Mouse (Mus musculus) heart, adult 2 months (tissue): Measurements from ENCODE around the gene Cep44. TPM values are rescaled to one million over a fixed set of nuclear protein-coding genes. Genes with fewer than 3 reads are reported as not detected.

ENCODE experiments used
- DNase-seq, 2 experiments: peaks; one replicate each; pipeline ENCODE4 v3.0.0; 2021
- H3K27ac ChIP-seq: fragments of 200-600 bp; 2 replicates; pipeline ENCODE4 v1.8.1; 2022
- H3K27me3 ChIP-seq: fragments of 200-500 bp; 2 replicates; pipeline ENCODE4 v1.6.1; 2012; ENCODE audit warnings: mild to moderate bottlenecking, low read length, inconsistent platforms, mixed read lengths; ENCODE audit not compliant: control insufficient read depth, insufficient read depth
- H3K36me3 ChIP-seq: fragments of 200-500 bp; 2 replicates; pipeline ENCODE4 v1.6.1; 2012; ENCODE audit warnings: low read length, inconsistent platforms; ENCODE audit not compliant: control insufficient read depth, insufficient read depth
- H3K4me1 ChIP-seq: fragments of 200-500 bp; 2 replicates; pipeline ENCODE4 v1.6.1; 2011; ENCODE audit warnings: low read length; ENCODE audit not compliant: control insufficient read depth, insufficient read depth
- H3K4me3 ChIP-seq: fragments of 200-600 bp; 2 replicates; pipeline ENCODE4 v1.8.1; 2022
- H3K79me2 ChIP-seq: fragments of 200-500 bp; replicated peaks from 2 replicates; pipeline ENCODE4 v1.6.1; 2012; ENCODE audit warnings: mild to moderate bottlenecking, inconsistent platforms, low read length, moderate library complexity, mixed read lengths; ENCODE audit not compliant: control insufficient read depth, insufficient read depth
- H3K9ac ChIP-seq: fragments of 200-500 bp; 2 replicates; pipeline ENCODE4 v1.6.1; 2012; ENCODE audit warnings: low read depth, mild to moderate bottlenecking, control low read depth, inconsistent platforms, low read length, mixed read lengths
- CTCF ChIP-seq: fragments of 200-600 bp; IDR thresholded peaks from 2 replicates; pipeline ENCODE4 v1.8.1; 2022; ENCODE audit warnings: antibody characterized with exemption, mild to moderate bottlenecking, moderate library complexity
- EP300 ChIP-seq: fragments of 200-500 bp; IDR thresholded peaks from 2 replicates; pipeline ENCODE4 v1.6.1; 2011; ENCODE audit warnings: low read depth, low read length, control low read depth; ENCODE audit not compliant: insufficient read depth
- POLR2A ChIP-seq: fragments of 200-500 bp; IDR thresholded peaks from 2 replicates; pipeline ENCODE4 v1.6.1; 2011; ENCODE audit warnings: mild to moderate bottlenecking, low read depth, low read length, control low read depth; ENCODE audit not compliant: insufficient read depth
- WGBS: fragments of 180-500 bp; shearing (Covaris S2); methylation state at CpG from one replicate; pipeline ENCODE4 v1.1.7; 2018; 5-methylcytosine and 5-hydroxymethylcytosine counted together
- intact Hi-C: fragments of 180-260 bp; cut with DNase I; formaldehyde crosslinking; loops from one replicate; pipeline ENCODE4 v1.15.1; 2025
- long read RNA-seq: library from polyadenylated mRNA; stranded (forward); transcript quantifications from one replicate; pipeline ENCODE4 v2.0.0, GENCODE M21; 2021
- polyA plus RNA-seq: library from polyadenylated mRNA; depleted of rRNA; stranded (reverse); fragments of >200 nt; gene quantifications from 2 replicates; pipeline ENCODE4 v1.2.3, GENCODE M21; 2012; rRNA removed
- total RNA-seq, 2 experiments: library from RNA; stranded (reverse); gene quantifications; 2 replicates each; pipeline ENCODE4 v1.2.3; 2021

Cep44 gene
- total RNA-seq: 10 to 100 TPM; 10.2 to 12.2 TPM
- 6.5 and 11.9 TPM in 2 replicates for polyA plus RNA-seq
- long read RNA-seq, partial matches to known transcripts: 0 of 8 reads
- long read RNA-seq, other reads (novel, unspliced or antisense): 6 of 8 reads

DNA sequence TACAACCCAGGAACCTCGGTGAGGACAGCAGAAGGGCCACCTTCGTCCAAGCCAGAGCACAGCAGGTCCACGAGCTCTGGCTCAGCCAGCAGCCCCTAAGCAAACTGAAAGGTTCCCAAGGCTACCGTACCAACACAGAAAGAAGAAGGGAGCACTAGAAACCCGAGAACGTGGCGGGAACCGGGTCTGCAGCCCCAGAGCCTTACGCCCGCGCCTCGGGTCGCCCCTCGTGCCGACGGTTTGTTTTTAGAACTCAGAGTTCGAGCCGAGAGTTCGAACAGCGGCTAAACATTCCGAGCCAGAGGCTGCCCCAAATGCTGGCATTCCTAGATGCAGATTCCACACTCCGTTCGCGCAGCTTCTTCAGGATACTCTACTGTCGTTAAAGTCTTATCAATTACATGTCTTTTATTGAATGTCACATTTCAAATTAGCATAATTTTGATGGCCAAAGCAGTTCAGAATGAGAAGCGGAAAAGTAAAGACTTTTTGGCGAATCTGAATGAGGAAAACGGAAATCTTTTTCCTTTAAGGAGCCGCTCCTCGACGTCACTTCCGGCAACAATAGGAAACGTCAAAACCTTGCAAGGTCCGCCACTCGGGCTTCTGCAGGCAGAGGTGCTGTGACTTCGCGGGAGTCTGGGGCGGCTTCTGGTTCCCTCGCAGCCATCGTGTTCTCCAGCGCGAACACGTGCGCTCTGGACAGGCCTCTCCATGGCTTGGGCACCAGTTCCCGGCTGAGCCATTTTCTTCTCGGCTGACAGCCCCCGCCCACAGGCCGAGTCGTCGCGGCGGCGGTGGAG lies at the start of gene Cep44, which contains the start of gene Fbxo8:
Cep44 (minus strand) TSS at position 490 of the 803 bp plus-strand sequence.
Fbxo8 (plus strand) TSS at position 533 of the 803 bp plus-strand sequence.
- TF ChIP-seq EP300: no peak
- peak; percentile 66 for TF ChIP-seq POLR2A
- TF ChIP-seq CTCF: no peak
- Histone ChIP-seq H3K27me3 (no peaks in the 10 kb centered on the region), H3K4me3 (peak within 1 kb of the TSS; percentile 86), H3K79me2 (no peaks in the 10 kb centered on the region), H3K4me1 (peaks cover 7% of the 10 kb centered on the region), H3K9ac (peak within 1 kb of the TSS; percentile 98), H3K27ac (peak within 1 kb of the TSS; percentile 95), H3K36me3 (peaks cover 9% of the 10 kb centered on the region)
- intact Hi-C loops: loop anchor here (10.0 kb wide), 1 partner anchor 954 kb away; no protein-coding TSS in a partner anchor
- peak; percentile 82 to 86 for DNase-seq
- under 1% methylated on average over 53 of the region's 53 CpGs for WGBS

DNA sequence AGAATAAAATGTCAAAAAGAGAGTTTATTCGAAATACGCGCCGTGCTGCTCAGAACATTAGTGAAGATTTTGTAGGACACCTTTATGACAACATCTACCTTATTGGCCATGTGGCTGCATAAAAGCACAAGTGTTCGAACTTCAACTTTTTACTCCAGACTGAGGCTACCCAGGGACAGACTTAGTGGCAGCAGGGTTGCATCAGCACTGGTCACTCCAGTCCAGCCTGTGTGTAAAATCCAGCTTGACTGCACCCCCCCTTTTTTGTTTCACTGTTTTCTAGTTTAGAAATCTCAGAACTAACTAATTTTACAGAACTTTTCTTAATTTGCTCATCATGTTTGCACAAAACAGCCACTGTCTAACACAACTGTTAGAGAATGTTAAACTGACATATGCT lies 40.7 kb upstream of the Cep44 start:
- Histone ChIP-seq H3K4me3 (no peak overlapping the region), H3K27ac (no peak overlapping the region), H3K79me2 (no peaks in the 10 kb centered on the region), H3K27me3 (no peaks in the 10 kb centered on the region), H3K36me3 (no peaks in the 10 kb centered on the region), H3K9ac (no peak overlapping the region), H3K4me1 (no peaks in the 10 kb centered on the region)
- intact Hi-C loops: no loop called here
- 95% methylated on average over 5 of the region's 5 CpGs for WGBS
- no peak for DNase-seq
- TF ChIP-seq CTCF: no peak
- no peak for TF ChIP-seq POLR2A
- no peak for TF ChIP-seq EP300

DNA sequence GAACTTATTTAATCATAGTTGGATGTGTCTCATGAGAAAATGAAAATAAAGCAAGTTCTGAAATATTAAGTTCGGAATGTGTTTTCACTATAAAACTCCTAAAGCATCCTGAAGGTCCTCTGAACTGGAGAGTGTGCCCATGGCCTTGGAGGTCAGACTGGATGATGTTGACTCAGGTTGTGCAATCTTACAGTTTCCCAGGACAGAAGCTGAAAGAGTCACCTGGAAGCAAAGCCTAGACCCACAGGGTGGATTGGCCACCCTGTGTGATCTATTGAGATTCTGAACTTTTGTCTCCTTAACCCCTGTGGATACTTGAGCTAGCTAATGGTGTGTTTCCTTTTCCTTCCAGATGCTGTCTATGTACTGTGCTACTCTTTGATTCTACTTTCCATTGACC lies 40.2 kb upstream of the Cep44 start:
- WGBS: 92% methylated on average over 1 of the region's 1 CpGs
- intact Hi-C loops: no loop called here

DNA sequence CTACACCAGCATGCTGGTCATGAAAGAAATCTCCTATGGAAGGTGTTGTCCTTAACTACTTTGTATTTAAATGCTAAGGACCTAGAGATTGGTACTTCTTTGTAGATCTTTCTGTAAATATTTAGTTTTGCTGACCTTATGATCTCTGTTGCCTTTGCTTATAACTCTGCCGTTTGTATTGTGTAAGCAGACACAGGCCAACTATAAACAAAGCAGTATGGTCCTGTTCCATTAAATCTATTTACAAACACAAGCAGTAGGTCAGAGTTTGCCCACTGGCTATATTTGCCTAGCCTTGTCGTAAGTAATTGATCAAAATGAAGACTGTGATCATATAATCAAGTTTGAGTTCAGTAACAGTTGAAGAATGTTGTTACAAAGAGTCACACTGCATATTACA lies 38.2 kb upstream of the Cep44 start:
- intact Hi-C loops: no loop called here
- no peak overlapping the region for H3K4me3 ChIP-seq
- no peaks in the 10 kb centered on the region for H3K27me3 ChIP-seq
- no peak for TF ChIP-seq CTCF
- TF ChIP-seq EP300: no peak
- TF ChIP-seq POLR2A: no peak
- no peaks in the 10 kb centered on the region for H3K79me2 ChIP-seq
- WGBS: 78% methylated on average over 2 of the region's 2 CpGs
- H3K27ac ChIP-seq: no peak overlapping the region
- no peaks in the 10 kb centered on the region for H3K4me1 ChIP-seq
- H3K9ac ChIP-seq: no peak overlapping the region
- H3K36me3 ChIP-seq: no peaks in the 10 kb centered on the region
- DNase-seq: no peak

More for the DNA sequence above, 40.2 kb upstream of the Cep44 start:
- Histone ChIP-seq H3K4me3 (no peak overlapping the region), H3K4me1 (no peaks in the 10 kb centered on the region), H3K27ac (no peak overlapping the region), H3K27me3 (no peaks in the 10 kb centered on the region), H3K79me2 (no peaks in the 10 kb centered on the region), H3K9ac (no peak overlapping the region), H3K36me3 (no peaks in the 10 kb centered on the region)
- TF ChIP-seq EP300 (no peak), CTCF (no peak), POLR2A (no peak)
- no peak for DNase-seq

DNA sequence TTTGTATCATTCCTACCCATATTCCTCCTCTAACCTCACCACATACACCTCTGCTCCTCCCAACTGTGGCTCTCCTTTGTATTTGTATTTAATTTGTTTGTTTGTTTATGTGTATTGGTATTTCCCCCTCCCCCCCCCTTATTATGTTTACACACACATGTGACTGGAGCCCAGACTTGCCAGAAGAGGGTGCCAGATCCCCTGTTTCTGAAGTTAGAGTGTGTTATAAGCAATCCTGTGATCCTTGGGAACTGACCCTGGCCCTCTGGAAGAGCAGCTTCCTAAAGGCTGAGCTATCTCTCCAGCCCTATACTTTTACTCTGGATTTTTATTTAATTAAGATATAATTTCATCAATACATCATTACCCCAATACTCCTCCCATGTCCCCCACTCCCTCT lies 32.0 kb upstream of the Cep44 start:
- Histone ChIP-seq H3K4me3 (no peak overlapping the region), H3K27ac (no peak overlapping the region), H3K79me2 (no peaks in the 10 kb centered on the region), H3K9ac (no peak overlapping the region), H3K4me1 (no peaks in the 10 kb centered on the region), H3K36me3 (no peaks in the 10 kb centered on the region), H3K27me3 (no peaks in the 10 kb centered on the region)
- intact Hi-C loops: no loop called here
- TF ChIP-seq EP300 (no peak), CTCF (peak; percentile 52)
- DNase-seq: no peak

DNA sequence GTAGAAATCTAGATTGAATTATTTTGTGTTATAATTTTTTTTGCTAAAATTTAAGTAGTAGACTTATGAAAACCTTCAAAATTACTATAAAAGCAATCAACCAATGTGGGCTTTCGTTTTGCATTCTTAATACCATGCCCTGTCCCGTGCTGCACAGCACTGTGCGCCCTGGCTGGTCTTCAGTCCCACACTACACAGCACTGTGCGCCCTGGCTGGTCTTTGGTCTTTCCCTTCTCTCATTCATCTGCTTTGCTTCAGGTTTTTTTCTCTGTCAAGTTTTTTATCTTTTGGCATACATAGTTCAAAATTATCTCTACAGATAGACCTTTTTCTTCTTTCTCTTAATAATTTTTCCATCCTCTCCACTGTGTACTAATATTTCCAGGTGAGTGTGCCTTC lies 30.1 kb upstream of the Cep44 start:
- Histone ChIP-seq H3K27me3 (no peaks in the 10 kb centered on the region), H3K36me3 (no peaks in the 10 kb centered on the region), H3K79me2 (no peaks in the 10 kb centered on the region), H3K4me3 (no peak overlapping the region), H3K4me1 (no peaks in the 10 kb centered on the region), H3K27ac (no peak overlapping the region), H3K9ac (no peak overlapping the region)
- WGBS: 93% methylated on average over 4 of the region's 4 CpGs
- intact Hi-C loops: no loop called here
- TF ChIP-seq CTCF: no peak
- no peak for TF ChIP-seq EP300
- TF ChIP-seq POLR2A: no peak
- DNase-seq: no peak
